Comparison of ENCODE assay signal across 8 mouse cellular contexts in genomic region chr2:20666051-20666478, GRCm38 (mm10).
DNase-seq lines count a peak whose midpoint lies in the region; ATAC-seq and TF ChIP-seq lines count a peak whose summit lies in the region.

No protein-coding gene starts in this region.

- WGBS in heart, embryonic 13.5 days: 33% methylated on average over 2 of the region's 2 CpGs
- WGBS in stomach, postnatal 0 days: 25% methylated on average over 2 of the region's 2 CpGs

- peak; percentile 76 for TF ChIP-seq RAD21 in CH12.LX (IDR thresholded peaks at IDR 0.05; ENCODE audit: low read depth, low read length)

- in situ Hi-C loops in CH12.LX (cut with MboI; ENCODE audit: low pct_ligation_motif_present, low pct_unique_long_range_greater_than_20kb, low sequenced_read_pairs): no loop called here

- H3K9me3 ChIP-seq in CH12.LX (replicated peaks; ENCODE audit: low read length): no peaks in the 10 kb centered on the region
- H3K9me3 ChIP-seq in heart, embryonic 13.5 days: no peaks in the 10 kb centered on the region
- no peaks in the 10 kb centered on the region for H3K9me3 ChIP-seq in stomach, postnatal 0 days (ENCODE audit: control insufficient read depth, low read length)

- H3K4me2 ChIP-seq in CH12.LX (ENCODE audit: insufficient read depth, low read depth, poor library complexity, severe bottlenecking): no peak overlapping the region
- no peak overlapping the region for H3K4me2 ChIP-seq in heart, embryonic 13.5 days
- no peak overlapping the region for H3K4me2 ChIP-seq in stomach, postnatal 0 days (replicated peaks; ENCODE audit: low read depth)

- dilution Hi-C loops in CH12.LX (cut with MboI; ENCODE audit: extremely low pct_ligation_motif_present, extremely low pct_unique_long_range_greater_than_20kb, low sequenced_read_pairs): no loop called here

- DNase-seq in 3134 (ENCODE audit: extremely low read depth, insufficient read length, low spot score): peak; percentile 21
- peak; percentile 48 for DNase-seq in CH12.LX (ENCODE audit: extremely low read depth)
- DNase-seq in embryo, embryonic 10 days (ENCODE audit: low spot score): peak; percentile 87
- DNase-seq in kidney, postnatal 10 days: peak; percentile 77
- DNase-seq in lung, postnatal 4 days: peak; percentile 32 to 73
- peak; percentile 65 for DNase-seq in stomach, postnatal 0 days (ENCODE audit: low spot score)

- no peaks in the 10 kb centered on the region for H3K27me3 ChIP-seq in CH12.LX (replicated peaks)
- H3K27me3 ChIP-seq in heart, embryonic 13.5 days (replicated peaks): no peaks in the 10 kb centered on the region
- H3K27me3 ChIP-seq in stomach, postnatal 0 days (ENCODE audit: control insufficient read depth, insufficient read depth, low read length): no peaks in the 10 kb centered on the region

- TF ChIP-seq EP300 in CH12.LX (IDR thresholded peaks at IDR 0.05; ENCODE audit: low read length): no peak
- no peak for TF ChIP-seq EP300 in stomach, postnatal 0 days (optimal IDR thresholded peaks at IDR 0.05)

- H3K4me3 ChIP-seq in CH12.LX (replicated peaks in 1 of 3; ENCODE audit: low read depth in 2 of 3, low read length in 2 of 3, poor library complexity in 1 of 3): no peak overlapping the region
- H3K4me3 ChIP-seq in heart, embryonic 13.5 days: no peak overlapping the region
- H3K4me3 ChIP-seq in stomach, postnatal 0 days (ENCODE audit: low read depth, low read length): no peak overlapping the region

- peaks cover 0 to 33% of the 10 kb centered on the region in 2 experiments for H3K36me3 ChIP-seq in CH12.LX (replicated peaks in 1 of 2; ENCODE audit: control insufficient read depth in 1 of 2, insufficient read depth in 1 of 2, low read length in 1 of 2)
- H3K36me3 ChIP-seq in heart, embryonic 13.5 days: no peaks in the 10 kb centered on the region
- no peaks in the 10 kb centered on the region for H3K36me3 ChIP-seq in stomach, postnatal 0 days (ENCODE audit: control insufficient read depth, insufficient read depth, low read length)

- no peaks in the 10 kb centered on the region for H3K79me2 ChIP-seq in CH12.LX (replicated peaks; ENCODE audit: control insufficient read depth, extremely low read depth, insufficient read depth, poor library complexity, severe bottlenecking)

- peak; percentile 42; the same call in 1 of the 2 replicates for ATAC-seq in heart, embryonic 13.5 days (ENCODE audit: extremely low read depth, insufficient number of reproducible peaks, low FRiP score, low TSS enrichment)
- peak; percentile 92 for ATAC-seq in stomach, postnatal 0 days (ENCODE audit: low FRiP score, low TSS enrichment)
- ATAC-seq in inflammation-experienced regulatory T-cells, adult 6 months: no peak

- H3K27ac ChIP-seq in CH12.LX (ENCODE audit: insufficient read depth, low read depth): no peak overlapping the region
- no peak overlapping the region for H3K27ac ChIP-seq in heart, embryonic 13.5 days (replicated peaks)
- no peak overlapping the region for H3K27ac ChIP-seq in stomach, postnatal 0 days (replicated peaks)

- no peak overlapping the region for H3K9ac ChIP-seq in CH12.LX (ENCODE audit: insufficient read depth, low read depth)
- no peak overlapping the region for H3K9ac ChIP-seq in heart, embryonic 13.5 days
- H3K9ac ChIP-seq in stomach, postnatal 0 days (ENCODE audit: low read length): no peak overlapping the region

- no peak for TF ChIP-seq POLR2A in CH12.LX (IDR thresholded peaks at IDR 0.05; ENCODE audit: low read depth, low read length)

- no peaks in the 10 kb centered on the region; a peak in 1 of 4 replicates for H3K4me1 ChIP-seq in CH12.LX (ENCODE audit: control insufficient read depth in 1 of 2, insufficient read depth in 2 of 2)
- peaks cover 12% of the 10 kb centered on the region for H3K4me1 ChIP-seq in heart, embryonic 13.5 days
- no peaks in the 10 kb centered on the region for H3K4me1 ChIP-seq in stomach, postnatal 0 days (replicated peaks; ENCODE audit: control insufficient read depth, insufficient read depth)

- peak; percentile 28 to 74; a peak in 2 of 4 replicates for TF ChIP-seq CTCF in CH12.LX (conservative IDR thresholded peaks at IDR 0.05 in 1 of 2, IDR thresholded peaks at IDR 0.05 in 1 of 2; ENCODE audit: low read depth in 2 of 2, low read length in 2 of 2)
- peak; percentile 87 for TF ChIP-seq CTCF in stomach, postnatal 0 days (IDR thresholded peaks at IDR 0.05; ENCODE audit: low read depth)

TF ChIP-seq in CH12.LX, 34 proteins besides CTCF, POLR2A, EP300 and RAD21:
- no peak for TF ChIP-seq MYC (IDR thresholded peaks at IDR 0.05; ENCODE audit: low read depth, low read length)
- TF ChIP-seq TCF12 (IDR thresholded peaks at IDR 0.05; ENCODE audit: low read depth, low read length): no peak
- TF ChIP-seq ETS1 (conservative IDR thresholded peaks at IDR 0.05; ENCODE audit: low read depth, low read length): no peak
- TF ChIP-seq MXI1 (IDR thresholded peaks at IDR 0.05; ENCODE audit: low read depth, low read length): no peak
- TF ChIP-seq TBP (conservative IDR thresholded peaks at IDR 0.05; ENCODE audit: low read depth, low read length): no peak
- TF ChIP-seq RCOR1 (conservative IDR thresholded peaks at IDR 0.05; ENCODE audit: low read depth, low read length): no peak
- no peak for TF ChIP-seq IRF4 (IDR thresholded peaks at IDR 0.05; ENCODE audit: low read depth, low read length)
- no peak for TF ChIP-seq MAFK (IDR thresholded peaks at IDR 0.05; ENCODE audit: insufficient replicate concordance, low read length)
- TF ChIP-seq NELFE (IDR thresholded peaks at IDR 0.05; ENCODE audit: low read depth, low read length): no peak
- TF ChIP-seq JUN (IDR thresholded peaks at IDR 0.05; ENCODE audit: insufficient read depth, low read depth, low read length): no peak
- no peak for TF ChIP-seq MEF2A (IDR thresholded peaks at IDR 0.05; ENCODE audit: borderline replicate concordance, low read depth, low read length)
- TF ChIP-seq CHD1 (IDR thresholded peaks at IDR 0.05; ENCODE audit: low read depth, low read length): no peak
- TF ChIP-seq CHD2 (IDR thresholded peaks at IDR 0.05; ENCODE audit: low read length): no peak
- peak; percentile 77 for TF ChIP-seq SMC3 (IDR thresholded peaks at IDR 0.05; ENCODE audit: low read depth, low read length)
- no peak for TF ChIP-seq HCFC1 (IDR thresholded peaks at IDR 0.05; ENCODE audit: low read depth, low read length)
- TF ChIP-seq E2F4 (IDR thresholded peaks at IDR 0.05; ENCODE audit: insufficient replicate concordance, low read depth, low read length): no peak
- no peak for TF ChIP-seq POLR2AphosphoS2 (IDR thresholded peaks at IDR 0.05; ENCODE audit: low read depth, low read length)
- no peak for TF ChIP-seq MAX (IDR thresholded peaks at IDR 0.05; ENCODE audit: low read length)
- no peak for TF ChIP-seq USF2 (conservative IDR thresholded peaks at IDR 0.05; ENCODE audit: low read depth, low read length)
- TF ChIP-seq PAX5 (IDR thresholded peaks at IDR 0.05; ENCODE audit: low read length): no peak
- no peak for TF ChIP-seq NRF1 (IDR thresholded peaks at IDR 0.05; ENCODE audit: low read depth, low read length)
- TF ChIP-seq ZNF384 (IDR thresholded peaks at IDR 0.05; ENCODE audit: low read depth, low read length): no peak
- no peak for TF ChIP-seq BHLHE40 (IDR thresholded peaks at IDR 0.05; ENCODE audit: low read depth, low read length)
- no peak for TF ChIP-seq UBTF (IDR thresholded peaks at IDR 0.05; ENCODE audit: low read depth, low read length)
- TF ChIP-seq JUND (conservative IDR thresholded peaks at IDR 0.05; ENCODE audit: low read depth, low read length): peak; percentile 37; the same call in 1 of the 2 replicates
- TF ChIP-seq ZC3H11A (IDR thresholded peaks at IDR 0.05; ENCODE audit: low read depth, low read length): peak; percentile 29; the same call in 1 of the 2 replicates

Comparison
In these comparisons a context has a peak if more than half of its experiments do, and no peak if none do; other contexts are left out.
1. DNase-seq: peak in every context shown above with its lines; median percentile 87 in embryo, embryonic 10 days; 77 in kidney, postnatal 10 days; 65 in stomach, postnatal 0 days; 52 in lung, postnatal 4 days; 48 in CH12.LX; 21 in 3134.